Mouse (Mus musculus) urinary bladder, adult 2 months (tissue): ENCODE measurements around the gene Dld. TPM values are rescaled to one million over a fixed set of nuclear protein-coding genes. Genes with fewer than 3 reads are reported as not detected.

Source experiments
- DNase-seq: peaks from one replicate; pipeline ENCODE4 v3.0.0; 2022; ENCODE audit warnings: low spot score
- polyA plus RNA-seq: library from polyadenylated mRNA; depleted of rRNA; stranded (reverse); fragments of >200 nt; gene quantifications from 2 replicates; pipeline ENCODE4 v1.2.3, GENCODE M21; 2012; rRNA removed

The Dld gene
- polyA plus RNA-seq = 67.7 and 72.6 TPM in 2 replicates

- DNase-seq = peak; percentile 93
Measured at GRCm38 (mm10) chr12:31350944-31351928, at the start of gene Dld. Gene Dld (minus strand): TSS chr12:31351453.

GRCm38 (mm10) chr12:31400821-31401220, 49.6 kb upstream of the Dld start:
- DNase-seq = no peak

GRCm38 (mm10) chr12:31397709-31398108, 46.5 kb upstream of the Dld start:
- DNase-seq = no peak

- DNase-seq = no peak
Measured at GRCm38 (mm10) chr12:31395895-31396294, 44.6 kb upstream of the Dld start.

- DNase-seq = no peak
Measured at GRCm38 (mm10) chr12:31391696-31392095, 40.4 kb upstream of the Dld start.

GRCm38 (mm10) chr12:31390571-31390970, 39.3 kb upstream of the Dld start, which contains the start of gene Slc26a3:
Gene Slc26a3 (plus strand): TSS chr12:31390871.
- DNase-seq = no peak

- DNase-seq = no peak
Measured at GRCm38 (mm10) chr12:31387303-31387702, 36.0 kb upstream of the Dld start.

- no peak for DNase-seq
Measured at GRCm38 (mm10) chr12:31382451-31382850, 31.2 kb upstream of the Dld start.

GRCm38 (mm10) chr12:31380878-31381277, 29.6 kb upstream of the Dld start:
- DNase-seq = no peak

- no peak for DNase-seq
Measured at GRCm38 (mm10) chr12:31377241-31377640, 26.0 kb upstream of the Dld start.

GRCm38 (mm10) chr12:31376326-31376950, 25.2 kb upstream of the Dld start:
- DNase-seq = no peak

GRCm38 (mm10) chr12:31375283-31375615, 24.0 kb upstream of the Dld start:
- DNase-seq = no peak

- peak; percentile 28 for DNase-seq
Measured at GRCm38 (mm10) chr12:31374603-31375282, 23.5 kb upstream of the Dld start.

GRCm38 (mm10) chr12:31369656-31370055, 18.4 kb upstream of the Dld start:
- DNase-seq = no peak

GRCm38 (mm10) chr12:31369118-31369517, 17.9 kb upstream of the Dld start:
- no peak for DNase-seq

GRCm38 (mm10) chr12:31367721-31368120, 16.5 kb upstream of the Dld start:
- DNase-seq = no peak

- no peak for DNase-seq
Measured at GRCm38 (mm10) chr12:31366428-31366827, 15.2 kb upstream of the Dld start.

- DNase-seq = no peak
Measured at GRCm38 (mm10) chr12:31350191-31350943, 886 bp downstream of the Dld start.

GRCm38 (mm10) chr12:31333261-31333660, 18.0 kb downstream of the Dld start:
- DNase-seq = no peak

- DNase-seq = no peak
Measured at GRCm38 (mm10) chr12:31327139-31327538, 24.1 kb downstream of the Dld start.

GRCm38 (mm10) chr12:31323136-31323695, 28.0 kb downstream of the Dld start:
- DNase-seq = no peak
